Mouse (Mus musculus) hematopoietic stem cell, adult 5-6 weeks (primary cell): ENCODE data around the gene Gjc1. TPM values are rescaled to one million over a fixed set of nuclear protein-coding genes. Genes with fewer than 3 reads are reported as not detected.

Experiments
- ATAC-seq, 2 experiments: fragments of 125-278 bp in 1 of 2; replicated peaks in 1 of 2; 2 replicates each; pipeline ENCODE4 v1.8.0; 2016 to 2017; ENCODE audit warnings: inconsistent platforms in 2 of 2, mild to moderate bottlenecking in 2 of 2, moderate number of reproducible peaks in 2 of 2, low read depth in 1 of 2, moderate TSS enrichment in 1 of 2; ENCODE audit not compliant: low FRiP score in 2 of 2, poor library complexity in 2 of 2, severe bottlenecking in 2 of 2, insufficient read depth in 1 of 2, low TSS enrichment in 1 of 2
- total RNA-seq: library from RNA; stranded (forward); fragments of 172-1452, 232-1000 nt; gene quantifications from 2 replicates; pipeline ENCODE4 v1.2.3, GENCODE M21; 2017

Gjc1 gene
- total RNA-seq, 1 experiment from 2014 or later: not detected

DNA sequence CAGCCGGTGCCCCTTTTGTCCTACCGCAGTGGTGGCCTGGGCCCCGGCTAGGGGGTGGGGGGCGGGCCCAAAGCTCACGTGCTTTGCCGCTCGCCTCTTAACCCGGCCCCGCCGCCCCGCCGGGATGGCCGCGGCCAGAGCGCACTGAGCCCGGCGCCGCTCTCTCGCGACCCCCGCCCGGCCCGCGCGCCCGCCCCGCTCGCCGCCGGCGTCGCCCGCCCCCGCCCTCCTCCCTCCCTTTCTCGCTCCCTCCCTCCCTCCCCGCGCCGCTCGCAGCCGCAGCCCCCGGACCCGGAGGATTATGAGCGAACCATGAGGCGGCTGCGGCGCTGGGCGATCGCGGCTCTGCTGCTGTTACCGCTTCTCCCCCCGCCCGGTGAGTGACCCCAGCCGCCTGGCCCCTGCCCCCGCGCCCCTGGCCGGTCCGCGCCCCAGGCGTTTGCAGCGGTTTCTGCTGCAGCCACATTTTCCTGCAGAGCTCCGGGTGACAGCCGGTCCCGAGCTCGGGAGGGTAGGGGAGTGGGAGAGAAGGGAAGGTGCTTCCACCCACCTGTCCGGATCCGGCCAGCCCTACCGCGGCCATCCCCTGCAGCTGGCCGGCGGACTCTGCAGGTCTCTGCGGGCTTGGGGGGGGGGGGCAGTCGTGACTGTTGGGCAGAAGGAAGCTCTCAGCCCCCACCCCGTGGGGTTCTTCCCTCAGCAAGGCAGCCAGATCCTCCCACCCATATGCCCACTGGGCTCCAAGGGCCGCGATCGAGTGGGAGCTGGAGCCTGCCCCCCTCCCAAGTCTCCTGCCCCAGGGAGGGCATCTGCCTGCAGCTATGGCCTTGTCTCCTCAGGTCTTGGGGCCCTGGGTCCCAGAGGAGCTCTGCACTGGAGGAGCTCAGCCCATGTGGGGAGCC, 57.9 kb downstream of the Gjc1 start, which contains the start of gene Adam11:
Gene Adam11 (plus strand): TSS at position 131 of the 902 bp plus-strand sequence.
- ATAC-seq: no peak

- ATAC-seq: no peak
Observed at GRCm38 (mm10) chr11:102760805-102761308, 58.6 kb downstream of the Gjc1 start.

DNA sequence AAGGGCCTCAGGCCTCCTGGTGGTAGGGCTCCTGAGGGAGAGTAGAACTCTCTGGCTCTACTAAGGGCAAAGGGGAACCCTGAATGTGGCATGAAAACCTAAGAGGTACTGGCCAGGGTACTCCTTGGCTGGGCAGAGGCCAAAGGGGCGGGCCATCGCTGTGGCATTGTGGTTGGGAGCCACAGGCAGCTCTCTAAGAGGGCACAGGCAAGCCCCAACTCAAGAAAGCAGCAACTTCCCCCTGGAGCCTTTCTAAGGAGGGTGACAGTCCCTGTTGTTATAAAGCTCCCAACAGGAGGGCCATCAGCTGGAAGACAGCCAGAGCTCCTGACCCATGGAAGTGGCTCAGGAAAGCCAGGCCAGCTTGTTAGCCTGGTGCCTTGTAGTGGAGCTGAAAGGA, 60.5 kb downstream of the Gjc1 start:
- peak; percentile 68 to 77 for ATAC-seq

DNA sequence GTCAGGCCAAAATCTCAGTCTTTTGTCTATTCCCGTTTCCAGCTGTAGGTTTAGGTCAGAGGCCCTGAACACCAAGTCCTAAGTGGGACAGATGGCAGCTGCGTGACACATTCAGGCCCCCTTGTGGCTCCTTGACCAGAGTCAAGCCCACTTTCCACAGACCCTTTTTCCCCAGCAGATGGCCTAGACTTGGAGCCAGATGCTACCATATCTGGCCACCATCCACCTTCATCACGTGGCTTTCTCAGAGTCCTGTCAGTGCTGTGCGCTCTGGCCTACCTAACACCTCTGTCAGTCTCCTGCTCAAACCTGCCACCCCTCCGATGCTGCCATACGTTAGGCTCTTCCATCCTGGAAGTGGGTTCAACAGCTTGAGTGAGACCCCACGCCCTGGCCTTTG, 64.1 kb downstream of the Gjc1 start:
- ATAC-seq: no peak

- 0 out of 4 replicates have a peak, but pooled peaks have one; percentile 18 to 31 for ATAC-seq
Observed at GRCm38 (mm10) chr11:102754416-102754815, 65.1 kb downstream of the Gjc1 start.

GRCm38 (mm10) chr11:102753591-102754324, 65.7 kb downstream of the Gjc1 start:
- ATAC-seq: peak; percentile 33 to 39

- ATAC-seq: peak; percentile 43 to 58
Observed at GRCm38 (mm10) chr11:102752896-102753590, 66.5 kb downstream of the Gjc1 start.

DNA sequence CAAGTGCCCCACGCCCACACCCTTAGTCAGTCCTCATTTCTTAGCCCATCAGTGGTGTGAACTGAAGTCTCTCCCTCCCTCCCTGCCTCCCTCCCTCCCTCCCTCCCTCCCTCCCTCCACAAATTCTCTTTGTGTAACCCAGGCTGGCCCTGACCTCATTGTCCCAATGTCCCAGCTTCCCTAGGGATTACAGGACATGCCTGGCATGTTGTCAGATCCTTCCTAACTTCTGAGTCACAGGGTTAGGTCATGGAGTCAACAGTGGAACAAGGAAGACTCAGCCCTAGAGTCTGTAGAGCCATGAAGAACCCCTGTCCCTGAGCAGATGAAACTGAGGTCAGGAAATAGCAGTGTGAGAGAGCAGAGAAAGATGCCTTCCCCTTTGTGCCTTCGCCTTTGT, 69.8 kb downstream of the Gjc1 start:
- ATAC-seq: no peak

Other genes starting within 250 kb of the Gjc1 start
- not detected in 2 replicates for gene Gm11627, start 240.2 kb downstream of the Gjc1 start, total RNA-seq
- gene Fzd2, start 215.3 kb downstream of the Gjc1 start, total RNA-seq: 0.19 TPM in 1 of 2 replicates, not detected in the other
- gene Meioc, start 156.0 kb downstream of the Gjc1 start, total RNA-seq: not detected in 2 replicates
- gene Ccdc43, start 121.9 kb downstream of the Gjc1 start, total RNA-seq: 46.5 and 51.1 TPM in 2 replicates
- gene Adam11, start 58.3 kb downstream of the Gjc1 start, total RNA-seq: 3.5 and 4.1 TPM in 2 replicates
- not detected in 2 replicates for gene Higd1b, start 16.1 kb upstream of the Gjc1 start, total RNA-seq
- gene Eftud2, start 61.3 kb upstream of the Gjc1 start, total RNA-seq: 116 and 122 TPM in 2 replicates
- 1.5 TPM in 1 of 2 replicates, not detected in the other for gene Ccdc103, start 61.5 kb upstream of the Gjc1 start, total RNA-seq
- not detected in 2 replicates for gene Fam187a, start 65.5 kb upstream of the Gjc1 start, total RNA-seq
- gene Gfap, start 81.2 kb upstream of the Gjc1 start, total RNA-seq: 0.55 TPM in 1 of 2 replicates, not detected in the other
- gene Kif18b, start 105.4 kb upstream of the Gjc1 start, total RNA-seq: 18.7 and 19.4 TPM in 2 replicates
- not detected in 2 replicates for gene C1ql1, start 127.0 kb upstream of the Gjc1 start, total RNA-seq
- 26.8 and 33.6 TPM in 2 replicates for gene Nmt1, start 208.5 kb upstream of the Gjc1 start, total RNA-seq
- gene Dcakd, start 208.6 kb upstream of the Gjc1 start, total RNA-seq: 18.0 and 21.1 TPM in 2 replicates